Mouse (Mus musculus): ENCODE measurements at regions not wholly inside any gene's neighbourhood (a gene's known extent, or its start where the extent isn't known, plus 50 kb on each side); places are given as distances from the start of the nearest gene placed in this dataset.

DNA sequence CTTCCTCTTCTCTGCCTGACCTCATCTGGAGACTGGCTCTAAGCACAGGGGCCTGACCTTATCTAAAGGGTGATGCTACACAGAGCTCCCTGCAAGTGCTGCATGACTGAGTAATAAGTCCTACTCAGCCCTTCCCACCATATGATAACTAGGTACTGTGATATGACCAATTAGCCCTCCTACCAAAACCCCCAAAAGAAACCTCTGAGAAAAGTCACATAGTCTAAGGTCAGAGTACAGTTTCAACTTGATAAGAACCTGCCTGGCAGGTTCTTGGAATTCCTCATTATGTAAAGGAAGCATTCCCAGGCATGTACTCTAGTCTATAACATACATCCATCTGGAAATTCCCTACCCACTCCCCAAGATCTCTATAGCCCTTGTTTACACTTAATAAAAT is 318.0 kb upstream of the C030005K15Rik start:
- no peak for DNase-seq

- no peak for DNase-seq
Observed at GRCm38 (mm10) chr10:98073432-98073831, 346.9 kb upstream of the C030005K15Rik start.

DNA sequence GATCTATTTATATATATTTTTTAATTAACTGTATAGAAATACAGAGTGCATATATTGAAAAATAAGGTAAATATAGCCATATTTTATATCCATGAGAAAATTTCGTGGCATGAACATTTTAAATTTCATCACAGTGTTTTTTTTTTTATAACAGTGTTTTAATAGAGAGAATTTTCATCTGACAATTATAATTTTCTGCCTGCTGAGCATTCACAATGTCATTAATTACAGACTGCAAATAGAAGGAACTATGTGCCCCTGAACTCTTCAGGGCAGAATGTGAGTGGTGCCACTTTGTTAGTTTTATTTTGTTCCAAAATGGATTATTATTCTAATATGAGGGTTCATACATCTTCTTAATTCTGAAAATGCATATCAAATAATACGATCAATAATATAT is 358.3 kb upstream of the C030005K15Rik start:
- DNase-seq: no peak

- DNase-seq: no peak
Observed at GRCm38 (mm10) chr10:98116296-98116695, 389.7 kb upstream of the C030005K15Rik start.

DNA sequence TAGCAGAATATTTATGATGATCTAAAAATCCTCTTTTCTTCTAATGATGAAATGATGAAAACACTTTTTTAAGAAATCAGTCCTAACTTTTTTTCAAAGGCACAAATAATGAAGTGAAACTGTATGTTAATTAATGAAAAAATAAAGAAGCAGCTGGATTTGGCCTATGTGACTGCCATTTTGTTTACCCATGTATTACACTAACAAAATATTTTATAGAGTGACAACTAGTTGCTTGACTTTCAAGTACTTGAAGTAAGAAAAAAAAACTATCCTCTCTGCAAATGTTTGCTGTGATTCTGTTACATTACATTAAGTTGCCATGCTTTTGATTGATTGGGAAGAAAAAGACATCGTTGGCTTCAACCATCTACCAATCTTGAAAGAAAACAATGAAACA is 399.2 kb upstream of the C030005K15Rik start:
- DNase-seq: no peak

DNA sequence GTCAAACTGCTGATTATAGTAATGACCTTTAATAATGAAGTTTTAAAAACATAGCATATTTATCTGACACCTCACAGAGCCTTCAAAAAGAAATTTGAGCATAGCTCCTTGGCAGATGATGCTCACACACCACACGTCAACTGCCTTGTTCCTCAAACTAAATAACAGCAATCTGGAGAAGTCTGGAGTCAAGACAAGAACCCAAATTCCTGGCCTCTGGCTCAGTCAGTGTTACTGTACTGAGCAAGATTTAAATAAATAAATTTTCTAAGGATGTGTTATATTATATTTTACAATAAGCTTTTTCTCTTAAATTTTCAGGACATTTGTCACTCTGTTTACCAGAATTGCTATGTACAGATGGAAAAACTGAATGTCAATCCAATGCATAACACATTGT is 408.5 kb upstream of the C030005K15Rik start:
- no peak for DNase-seq

DNA sequence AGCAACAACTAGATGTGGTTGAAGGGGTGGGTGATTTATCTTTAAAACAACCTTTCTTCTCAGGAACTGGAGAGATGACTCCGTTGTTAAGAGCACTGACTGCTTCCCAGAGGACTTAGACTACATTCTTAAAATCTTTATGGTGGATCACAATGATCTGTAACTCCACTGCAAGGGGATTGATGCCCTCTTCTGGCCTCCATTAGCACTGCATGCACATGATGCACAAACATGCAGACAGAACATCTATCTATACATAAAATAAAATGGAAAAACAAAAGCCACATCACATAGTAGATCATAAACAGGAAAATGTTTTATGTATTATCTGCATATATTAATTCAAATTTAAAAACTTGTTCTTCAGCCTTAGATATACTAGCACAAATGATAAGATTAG is 419.2 kb upstream of the C030005K15Rik start:
- DNase-seq: no peak

GRCm38 (mm10) chr10:98146998-98147863 is 420.7 kb upstream of the C030005K15Rik start:
- DNase-seq: no peak

DNA sequence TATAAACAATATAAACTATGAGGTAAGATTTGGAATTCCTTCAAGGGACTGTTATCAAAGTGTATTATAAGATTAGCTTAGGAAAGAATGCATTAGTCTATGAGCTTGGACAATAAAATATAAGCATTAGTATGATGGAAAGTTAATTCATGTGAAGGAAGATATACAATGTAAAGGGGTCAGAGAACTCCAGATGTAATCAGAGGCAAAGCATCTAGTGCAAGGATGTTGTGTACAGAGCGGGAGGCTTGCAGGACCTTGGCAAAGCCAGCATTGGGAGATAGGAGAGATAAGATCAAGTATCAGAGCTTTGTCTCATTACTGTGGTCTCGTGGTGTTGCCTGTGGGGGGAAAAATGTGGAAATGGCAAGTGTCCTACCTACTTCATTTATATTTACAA is 429.4 kb upstream of the C030005K15Rik start:
- no peak for DNase-seq

DNA sequence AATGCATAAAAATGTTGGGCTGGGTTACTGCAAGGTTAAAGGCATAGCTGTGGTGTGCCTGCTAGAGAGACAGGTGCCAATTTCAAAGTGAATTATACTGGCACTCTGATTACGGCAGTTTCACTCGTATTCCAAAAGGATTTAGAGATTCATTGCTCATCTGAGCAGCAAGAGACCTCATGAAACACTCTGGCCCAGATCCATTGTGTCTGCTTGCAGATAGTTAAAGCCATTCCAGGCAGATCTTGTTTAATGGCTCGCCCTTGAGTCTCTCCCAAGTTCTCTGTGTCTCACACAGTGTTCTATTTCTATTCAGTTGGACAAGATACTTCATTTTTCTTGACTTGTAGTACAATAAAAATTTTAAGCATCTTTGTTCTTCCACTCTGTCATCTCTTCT is 459.1 kb upstream of the C030005K15Rik start:
- no peak for DNase-seq

DNA sequence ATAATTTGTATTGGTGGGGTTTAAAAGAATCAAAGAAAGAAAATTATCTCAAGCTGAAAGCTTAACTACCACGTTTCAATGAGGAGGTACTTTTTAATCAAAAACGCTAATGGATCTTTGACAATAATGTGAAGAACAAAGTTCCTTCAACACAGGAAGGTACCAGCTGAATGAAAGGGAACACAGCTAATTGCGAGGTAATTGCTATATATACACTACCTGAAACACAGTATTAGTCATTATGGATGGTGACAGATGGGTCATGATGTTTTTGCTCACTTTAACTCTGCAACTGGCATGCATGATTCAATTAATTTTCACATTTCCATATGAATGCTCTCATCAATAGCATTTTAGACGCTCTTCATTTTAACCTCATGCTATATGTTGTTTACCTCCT is 470.3 kb upstream of the C030005K15Rik start:
- no peak for DNase-seq

DNA sequence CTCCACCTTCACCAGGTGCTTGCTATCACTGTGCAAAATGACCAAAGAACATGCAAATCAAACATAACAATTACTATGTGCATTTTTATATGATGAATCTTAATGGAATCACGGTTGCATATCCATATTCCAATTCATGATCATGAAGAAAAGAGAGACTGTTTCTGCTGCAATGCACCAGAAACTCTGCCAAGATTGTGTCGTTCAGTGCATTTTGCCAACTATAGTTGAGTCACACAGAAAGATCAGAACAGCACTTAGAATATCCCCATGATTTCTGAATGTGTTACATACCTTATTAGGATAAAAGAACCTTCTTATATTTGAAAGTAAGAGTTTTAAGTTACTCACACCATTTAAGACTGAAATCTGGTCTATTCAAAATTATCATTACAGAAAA is 483.7 kb upstream of the C030005K15Rik start:
- DNase-seq: no peak

GRCm38 (mm10) chr10:98212876-98213587 is 486.5 kb upstream of the C030005K15Rik start:
- DNase-seq: no peak

- no peak for DNase-seq
Observed at GRCm38 (mm10) chr10:98231017-98231416, 504.5 kb upstream of the C030005K15Rik start.

DNA sequence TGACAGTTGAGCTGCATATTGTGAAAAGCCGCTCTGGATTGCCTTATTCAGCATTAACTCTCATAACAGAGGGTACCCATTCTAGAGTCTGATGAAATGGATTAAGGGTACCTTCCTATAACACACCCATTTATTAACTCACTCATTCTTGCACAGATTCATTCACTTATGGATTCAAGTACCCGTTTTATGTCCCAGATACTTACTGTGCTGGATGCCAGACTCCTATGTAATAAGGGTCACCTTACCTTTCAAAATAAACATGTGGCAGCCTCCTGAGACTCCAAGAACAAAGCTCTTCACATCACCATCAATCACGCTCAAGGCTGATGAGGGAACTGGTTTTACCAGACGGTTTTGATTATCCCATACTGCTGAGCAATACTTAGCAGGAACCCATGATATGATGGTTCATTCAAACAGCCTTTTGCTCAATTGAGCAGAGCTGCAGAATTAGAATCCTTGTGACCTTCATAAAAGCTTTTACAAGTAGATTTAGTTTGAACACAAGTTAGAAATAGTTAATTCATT is 505.2 kb upstream of the C030005K15Rik start:
- no peak for DNase-seq

- DNase-seq: no peak
Observed at GRCm38 (mm10) chr10:98248311-98248710, 521.8 kb upstream of the C030005K15Rik start.

GRCm38 (mm10) chr10:98257980-98258707 is 531.6 kb upstream of the C030005K15Rik start:
- no peak for DNase-seq

DNA sequence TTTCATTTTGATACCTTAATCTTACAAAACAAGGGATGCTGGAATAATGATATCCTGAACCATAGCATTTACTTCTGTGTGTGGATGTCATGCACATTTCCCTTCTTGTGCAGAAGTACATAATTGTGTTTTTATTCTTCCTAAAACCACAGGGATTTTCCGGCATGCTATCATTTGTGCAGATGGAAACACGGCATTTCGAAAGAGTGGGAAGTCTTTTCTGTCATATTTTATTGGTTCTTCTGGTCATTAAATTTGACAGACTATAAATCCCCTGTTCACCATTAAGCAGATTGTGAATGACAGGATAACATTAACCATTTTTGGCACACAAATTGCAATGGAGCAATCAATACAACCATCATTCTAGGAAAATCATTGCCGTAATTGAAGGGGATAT is 532.7 kb upstream of the C030005K15Rik start:
- DNase-seq: no peak

DNA sequence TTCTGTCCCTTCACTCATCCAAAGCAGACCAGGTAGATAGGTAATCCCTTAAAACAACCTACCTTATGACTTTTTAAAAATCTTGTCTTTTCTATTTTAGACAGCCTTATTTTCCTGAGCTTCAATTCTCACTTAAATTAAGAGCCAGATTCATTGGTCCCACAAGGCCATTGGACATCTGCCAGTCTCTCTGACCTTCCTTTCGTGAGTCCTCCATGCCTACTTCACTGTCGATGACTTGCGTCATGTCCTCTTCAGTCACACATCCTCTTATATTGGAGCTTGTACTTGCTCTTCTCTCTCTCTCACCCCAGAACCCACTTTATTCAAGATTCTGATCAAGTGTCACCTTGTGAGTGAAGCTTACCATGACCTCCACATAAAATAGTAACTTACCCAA is 542.0 kb upstream of the C030005K15Rik start:
- DNase-seq: no peak

DNA sequence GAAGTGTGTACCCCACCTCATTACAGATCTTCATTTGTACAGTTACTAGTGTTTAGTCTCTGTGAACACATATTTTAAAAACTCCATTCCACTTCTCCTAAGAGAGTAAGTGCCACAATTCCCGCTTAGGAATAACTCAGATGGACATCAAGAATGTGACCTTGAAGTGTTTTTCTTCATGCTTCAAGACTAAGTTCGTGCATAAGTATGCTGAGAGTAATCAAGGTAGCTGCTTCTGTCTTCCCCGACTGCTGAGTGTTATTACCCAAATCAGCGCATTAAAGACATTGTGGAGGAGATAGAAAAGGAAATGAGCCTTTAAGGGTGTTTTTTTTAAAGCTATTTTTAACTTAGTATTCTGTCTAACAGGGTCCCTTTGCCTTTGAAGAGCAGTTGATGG is 565.1 kb upstream of the C030005K15Rik start:
- DNase-seq: no peak

GRCm38 (mm10) chr10:98292140-98292539 is 565.6 kb upstream of the C030005K15Rik start:
- no peak for DNase-seq

DNA sequence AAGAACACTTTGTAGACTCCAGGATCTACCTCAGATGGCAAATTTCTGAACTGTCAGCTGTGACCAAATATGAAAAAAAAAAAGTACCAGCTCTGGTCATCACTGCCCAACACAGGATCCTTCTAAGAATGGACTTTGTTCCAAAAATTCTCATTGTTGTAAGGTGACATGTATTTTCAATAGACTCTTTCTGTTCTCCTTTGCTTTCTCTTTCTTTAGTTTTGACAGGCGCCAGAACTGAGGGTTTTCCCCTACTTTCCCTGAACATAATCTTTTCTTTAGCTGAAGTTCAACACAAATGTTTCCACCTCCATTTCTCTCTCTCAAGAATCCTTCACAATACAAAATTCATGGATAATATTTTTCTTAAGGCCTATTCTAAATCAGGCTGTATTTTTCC is 579.1 kb upstream of the C030005K15Rik start:
- DNase-seq: no peak

- no peak for DNase-seq
Observed at GRCm38 (mm10) chr10:98309667-98310066, 583.1 kb upstream of the C030005K15Rik start.
